Mouse (Mus musculus): ENCODE measurements around the gene Myo10. TPM values are rescaled to one million over a fixed set of nuclear protein-coding genes. Genes with fewer than 3 reads are reported as not detected.

Myo10 gene
- polyA plus RNA-seq (2012; rRNA removed): 32.6 and 32.8 TPM in 2 replicates

DNA sequence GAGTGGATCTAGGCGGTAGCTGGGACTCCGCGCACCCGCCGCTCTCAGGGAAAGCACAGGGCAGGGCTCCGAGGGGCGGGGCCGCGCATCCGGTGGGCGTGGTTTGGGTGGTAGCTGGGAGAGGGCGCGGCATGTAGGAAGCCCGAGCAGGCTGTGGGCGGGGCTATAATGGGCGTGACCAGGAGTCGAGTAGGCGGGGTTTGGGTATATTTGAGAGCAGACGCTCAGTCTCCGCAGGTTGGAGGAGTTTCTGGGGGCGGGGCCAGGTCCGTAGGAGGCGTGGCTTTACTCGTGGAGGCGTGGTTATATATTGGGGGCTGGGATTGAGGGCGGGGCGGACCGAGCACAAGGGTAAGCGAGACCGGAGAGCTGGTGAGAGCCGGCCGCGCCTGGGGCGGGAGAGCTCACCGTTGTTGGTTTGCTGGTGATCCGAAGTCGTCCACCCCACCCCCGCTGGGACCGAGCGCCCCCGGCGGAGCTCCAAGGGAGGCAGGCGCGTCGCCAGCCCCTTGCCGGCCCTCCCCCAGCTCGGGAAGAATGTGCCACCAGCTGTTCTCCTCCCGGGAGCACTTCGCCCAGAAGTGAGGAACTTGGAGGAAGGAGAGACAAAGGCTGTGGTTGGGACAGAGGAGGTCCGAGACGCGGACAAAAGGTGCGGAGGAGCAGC lies at the start of gene Myo10:
Gene Myo10, plus strand, starts transcription at position 326 of the 667 bp plus-strand sequence.
- peak within 1 kb of the TSS; percentile 5; the same call in 1 of the 2 replicates for H3K27ac ChIP-seq (ENCODE audit: insufficient read depth, low read length)
- H3K4me3 ChIP-seq (ENCODE audit: insufficient read depth, low read length): peak within 1 kb of the TSS; percentile 55
- H3K4me1 ChIP-seq (ENCODE audit: control insufficient read depth, insufficient read depth, low read length): no peaks in the 10 kb centered on the region
- TF ChIP-seq POLR2A (IDR thresholded peaks at IDR 0.05; ENCODE audit: extremely low read depth, insufficient read depth, low read length) (no peak), CTCF (IDR thresholded peaks at IDR 0.05; ENCODE audit: extremely low read depth, insufficient read depth, low read length) (no peak)

DNA sequence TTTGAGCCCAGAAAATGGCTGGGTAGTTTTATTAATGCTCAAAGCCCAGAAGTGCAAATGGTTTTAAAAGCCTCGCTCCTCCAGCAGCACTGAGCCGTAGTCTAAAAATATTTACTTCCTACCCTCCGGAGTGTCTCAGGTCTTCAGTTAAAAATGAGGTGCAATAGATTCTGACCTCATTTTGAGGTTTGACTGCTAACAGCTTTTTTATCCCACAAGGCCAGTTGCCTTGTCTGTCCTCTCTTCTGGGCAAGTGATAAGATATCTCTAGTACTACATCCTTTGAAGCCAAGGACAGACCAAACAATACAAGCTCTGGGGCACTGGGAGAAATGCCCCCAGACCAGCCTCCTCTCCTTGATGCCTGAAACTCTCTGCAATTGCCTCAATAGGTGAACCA lies 49.2 kb upstream of the Myo10 start:
- H3K4me1 ChIP-seq (ENCODE audit: control insufficient read depth, insufficient read depth, low read length): no peaks in the 10 kb centered on the region
- no peak overlapping the region for H3K27ac ChIP-seq (ENCODE audit: insufficient read depth, low read length)
- TF ChIP-seq CTCF (IDR thresholded peaks at IDR 0.05; ENCODE audit: extremely low read depth, insufficient read depth, low read length): no peak
- TF ChIP-seq POLR2A (IDR thresholded peaks at IDR 0.05; ENCODE audit: extremely low read depth, insufficient read depth, low read length): no peak
- H3K4me3 ChIP-seq (ENCODE audit: insufficient read depth, low read length): no peak overlapping the region

DNA sequence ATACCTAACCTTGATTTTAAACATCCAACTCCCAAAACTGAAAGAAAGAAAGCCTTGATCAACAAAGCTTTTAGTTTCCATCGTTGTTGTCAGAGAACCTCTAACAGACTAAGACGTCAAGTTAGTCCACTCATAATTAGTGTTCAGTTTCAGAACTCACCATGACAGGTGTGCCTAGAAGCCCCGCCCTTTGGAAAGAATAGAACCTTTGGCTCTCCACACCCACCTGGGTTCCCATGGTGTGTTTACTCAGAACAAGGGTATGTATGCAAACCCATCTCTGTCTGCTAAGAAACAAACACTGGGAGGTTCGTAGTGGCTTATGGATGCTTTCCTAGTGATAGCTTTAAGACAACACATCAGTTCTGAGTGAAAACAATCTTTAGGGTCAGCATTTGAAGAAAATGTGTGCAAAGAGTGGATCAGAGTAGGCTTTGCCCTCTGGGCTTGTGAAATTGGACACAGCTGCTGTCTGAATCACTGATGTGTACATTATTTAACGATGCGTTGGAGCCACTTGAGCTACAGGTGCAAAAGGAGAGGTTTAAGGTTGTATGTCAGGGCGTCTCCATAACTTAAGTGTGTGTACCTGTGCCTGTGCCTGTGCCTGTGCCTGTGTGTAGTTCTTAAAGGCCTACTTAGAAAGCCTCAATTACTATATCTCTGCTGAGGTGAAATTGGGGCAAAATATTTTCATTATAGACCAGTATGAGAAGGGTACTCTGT lies 48.3 kb upstream of the Myo10 start:
- no peak for TF ChIP-seq POLR2A (IDR thresholded peaks at IDR 0.05; ENCODE audit: extremely low read depth, insufficient read depth, low read length)
- no peak for TF ChIP-seq CTCF (IDR thresholded peaks at IDR 0.05; ENCODE audit: extremely low read depth, insufficient read depth, low read length)
- H3K27ac ChIP-seq (ENCODE audit: insufficient read depth, low read length): no peak overlapping the region
- no peaks in the 10 kb centered on the region for H3K4me1 ChIP-seq (ENCODE audit: control insufficient read depth, insufficient read depth, low read length)
- no peak overlapping the region for H3K4me3 ChIP-seq (ENCODE audit: insufficient read depth, low read length)

DNA sequence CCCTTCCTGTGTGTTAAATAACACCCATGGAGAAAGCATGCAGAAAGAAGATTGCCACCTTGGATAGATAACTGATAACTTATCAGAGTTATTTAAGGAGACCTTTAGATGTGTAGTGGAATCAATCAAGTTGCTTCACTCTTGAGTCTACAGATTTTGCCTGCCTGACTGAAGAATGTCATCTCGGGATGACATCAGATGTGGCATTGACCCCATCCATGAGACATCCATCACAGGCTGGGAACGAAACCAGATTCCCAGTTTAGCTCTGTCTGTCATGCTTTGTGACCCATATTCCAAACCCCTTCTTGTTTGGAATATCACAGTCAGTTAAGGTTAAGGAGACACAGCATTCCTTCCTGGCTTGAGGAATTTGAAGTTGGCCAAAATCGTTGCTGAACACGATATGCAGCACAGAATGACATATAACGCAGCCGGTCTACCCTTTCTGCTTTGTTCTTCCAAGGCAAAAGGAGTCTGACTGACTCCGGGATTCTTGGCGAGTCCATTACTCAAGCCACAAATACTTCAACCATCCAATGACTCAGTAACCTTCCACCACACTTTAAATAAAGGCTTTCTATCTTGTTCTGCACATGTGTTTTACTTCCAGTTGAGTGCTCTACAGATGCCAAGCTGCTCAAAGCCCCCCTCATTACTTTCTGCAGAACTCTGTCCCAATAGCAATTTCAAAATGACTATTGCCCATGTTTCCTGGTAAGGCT lies 44.8 kb upstream of the Myo10 start:
- TF ChIP-seq POLR2A (IDR thresholded peaks at IDR 0.05; ENCODE audit: extremely low read depth, insufficient read depth, low read length): no peak
- TF ChIP-seq CTCF (IDR thresholded peaks at IDR 0.05; ENCODE audit: extremely low read depth, insufficient read depth, low read length): no peak
- no peaks in the 10 kb centered on the region for H3K4me1 ChIP-seq (ENCODE audit: control insufficient read depth, insufficient read depth, low read length)
- H3K4me3 ChIP-seq (ENCODE audit: insufficient read depth, low read length): no peak overlapping the region
- H3K27ac ChIP-seq (ENCODE audit: insufficient read depth, low read length): no peak overlapping the region

DNA sequence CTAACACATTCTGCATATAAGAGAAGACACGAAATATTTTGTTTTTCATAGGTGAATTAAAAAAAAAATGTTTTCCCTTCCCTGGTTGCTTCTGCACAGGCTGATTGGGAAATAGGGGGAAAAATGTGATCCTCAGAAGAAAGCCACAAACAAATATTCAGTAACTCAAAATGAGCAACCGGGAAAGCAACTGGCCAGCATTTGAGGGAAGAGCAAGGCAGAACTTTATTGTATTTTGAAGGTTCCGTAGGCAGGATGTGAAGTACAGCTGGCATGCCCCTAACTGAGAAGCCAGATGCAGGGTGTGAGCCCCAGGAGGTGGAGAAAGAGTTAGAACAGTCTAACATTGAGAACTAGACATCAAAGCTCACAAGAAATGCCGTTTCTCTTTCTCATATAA lies 44.0 kb upstream of the Myo10 start:
- Histone ChIP-seq H3K4me1 (ENCODE audit: control insufficient read depth, insufficient read depth, low read length) (no peaks in the 10 kb centered on the region), H3K4me3 (ENCODE audit: insufficient read depth, low read length) (no peak overlapping the region), H3K27ac (ENCODE audit: insufficient read depth, low read length) (no peak overlapping the region)
- no peak for TF ChIP-seq CTCF (IDR thresholded peaks at IDR 0.05; ENCODE audit: extremely low read depth, insufficient read depth, low read length)
- no peak for TF ChIP-seq POLR2A (IDR thresholded peaks at IDR 0.05; ENCODE audit: extremely low read depth, insufficient read depth, low read length)

DNA sequence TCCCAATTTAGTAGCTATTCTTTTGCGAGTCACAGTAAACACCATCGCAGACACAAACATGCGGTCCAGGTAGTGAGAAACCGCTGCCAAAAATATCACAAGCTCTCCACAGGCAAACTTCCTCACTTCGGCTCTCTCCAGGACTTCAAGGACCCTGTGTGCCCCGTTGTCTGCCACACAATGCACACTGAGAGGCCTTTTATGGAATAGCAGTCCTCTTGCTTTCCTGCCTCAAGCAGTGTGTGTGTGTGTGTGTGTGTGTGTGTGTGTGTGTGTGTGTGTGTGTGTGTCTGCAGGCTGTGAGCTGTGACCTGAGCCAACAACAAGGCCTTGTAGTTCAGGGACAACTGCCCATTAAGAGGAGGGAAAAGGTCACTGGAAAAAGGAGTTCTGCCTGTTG lies 41.6 kb upstream of the Myo10 start:
- Histone ChIP-seq H3K4me3 (ENCODE audit: insufficient read depth, low read length) (no peak overlapping the region), H3K4me1 (ENCODE audit: control insufficient read depth, insufficient read depth, low read length) (no peaks in the 10 kb centered on the region), H3K27ac (ENCODE audit: insufficient read depth, low read length) (0 out of 2 replicates have a peak overlapping the region, but pooled peaks have one; percentile 29)
- TF ChIP-seq POLR2A (IDR thresholded peaks at IDR 0.05; ENCODE audit: extremely low read depth, insufficient read depth, low read length) (no peak), CTCF (IDR thresholded peaks at IDR 0.05; ENCODE audit: extremely low read depth, insufficient read depth, low read length) (no peak)

DNA sequence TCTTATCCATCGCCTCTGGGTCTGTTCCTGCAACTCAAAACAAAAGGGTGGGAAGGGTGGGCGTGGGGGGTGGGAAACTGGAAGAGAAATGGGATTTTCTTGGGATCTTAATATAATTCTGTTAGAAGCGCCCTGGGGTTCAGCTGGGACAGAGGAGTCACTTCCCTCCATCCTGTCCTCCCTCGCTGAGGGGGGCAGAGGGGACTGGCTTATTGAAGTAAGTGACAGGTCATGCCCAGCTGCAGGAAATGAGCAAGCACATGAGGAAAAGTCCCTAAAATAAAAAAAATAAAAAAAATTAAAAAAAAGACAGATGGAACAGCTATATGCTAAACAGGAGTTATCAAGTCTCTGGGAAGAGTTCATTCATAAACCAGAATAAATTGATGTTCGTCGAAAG lies 40.3 kb upstream of the Myo10 start:
- H3K27ac ChIP-seq (ENCODE audit: insufficient read depth, low read length): no peak overlapping the region
- no peak for TF ChIP-seq CTCF (IDR thresholded peaks at IDR 0.05; ENCODE audit: extremely low read depth, insufficient read depth, low read length)
- no peak for TF ChIP-seq POLR2A (IDR thresholded peaks at IDR 0.05; ENCODE audit: extremely low read depth, insufficient read depth, low read length)
- H3K4me1 ChIP-seq (ENCODE audit: control insufficient read depth, insufficient read depth, low read length): no peaks in the 10 kb centered on the region
- H3K4me3 ChIP-seq (ENCODE audit: insufficient read depth, low read length): no peak overlapping the region

DNA sequence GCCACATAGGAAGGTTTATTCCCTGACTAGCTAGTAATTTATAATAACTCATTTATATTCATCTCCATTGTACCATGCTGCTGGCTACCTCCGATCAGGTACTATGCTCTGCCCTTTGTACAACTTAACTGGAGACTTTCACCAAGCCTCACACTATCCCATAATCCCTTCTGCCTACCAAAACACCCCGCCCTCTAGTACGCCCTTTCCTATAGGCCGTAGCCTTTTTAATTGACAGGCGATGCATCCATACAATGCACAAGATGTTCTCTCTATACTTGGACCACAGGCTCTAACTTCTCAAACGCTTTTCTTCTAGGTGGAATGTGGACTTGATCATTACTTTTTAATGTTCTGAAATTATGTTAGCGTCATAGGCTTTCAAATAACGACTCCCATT lies 39.0 kb upstream of the Myo10 start:
- Histone ChIP-seq H3K4me3 (ENCODE audit: insufficient read depth, low read length) (no peak overlapping the region), H3K4me1 (ENCODE audit: control insufficient read depth, insufficient read depth, low read length) (no peaks in the 10 kb centered on the region), H3K27ac (ENCODE audit: insufficient read depth, low read length) (no peak overlapping the region)
- TF ChIP-seq POLR2A (IDR thresholded peaks at IDR 0.05; ENCODE audit: extremely low read depth, insufficient read depth, low read length) (no peak), CTCF (IDR thresholded peaks at IDR 0.05; ENCODE audit: extremely low read depth, insufficient read depth, low read length) (no peak)

DNA sequence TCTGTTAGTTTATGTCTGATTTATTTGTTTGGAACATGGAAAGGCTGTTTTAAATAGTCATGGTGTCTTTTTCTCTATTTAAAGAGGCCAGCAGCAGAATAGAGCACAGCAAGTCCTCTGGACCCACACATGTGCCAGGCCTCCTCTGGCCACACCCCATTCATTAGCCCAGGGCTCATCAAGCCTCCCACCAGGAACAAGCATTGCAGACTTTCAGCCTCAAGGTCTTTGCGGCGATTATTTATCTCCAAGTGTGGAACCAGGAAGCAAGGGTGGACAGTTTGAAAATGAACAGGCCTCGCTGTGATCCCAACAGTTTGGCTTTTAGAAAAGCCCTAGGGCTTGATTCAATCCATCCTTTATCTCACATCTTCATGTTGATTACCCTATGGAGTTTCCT lies 35.5 kb upstream of the Myo10 start:
- Histone ChIP-seq H3K4me1 (ENCODE audit: control insufficient read depth, insufficient read depth, low read length) (no peaks in the 10 kb centered on the region), H3K27ac (ENCODE audit: insufficient read depth, low read length) (no peak overlapping the region)
- TF ChIP-seq POLR2A (IDR thresholded peaks at IDR 0.05; ENCODE audit: extremely low read depth, insufficient read depth, low read length) (no peak), CTCF (IDR thresholded peaks at IDR 0.05; ENCODE audit: extremely low read depth, insufficient read depth, low read length) (no peak)

More for the DNA sequence above, 35.5 kb upstream of the Myo10 start:
- no peak overlapping the region for H3K4me3 ChIP-seq (ENCODE audit: insufficient read depth, low read length)

Measured in cortical plate, adult 2 months (tissue).